Mouse (Mus musculus): ENCODE data around the gene Ripor1. TPM values are rescaled to one million over a fixed set of nuclear protein-coding genes. Genes with fewer than 3 reads are reported as not detected.
"Not testable (repeated sequence)": the region's sequence is repeated elsewhere in the genome, so short reads cannot be mapped to it uniquely, and the experiment has no call there.

The Ripor1 gene
- 17.3 and 28.4 TPM in 2 replicates for polyA plus RNA-seq (2014; fragmentation: Nextera tagmentation; extraction: Ambion mirVana)

DNA sequence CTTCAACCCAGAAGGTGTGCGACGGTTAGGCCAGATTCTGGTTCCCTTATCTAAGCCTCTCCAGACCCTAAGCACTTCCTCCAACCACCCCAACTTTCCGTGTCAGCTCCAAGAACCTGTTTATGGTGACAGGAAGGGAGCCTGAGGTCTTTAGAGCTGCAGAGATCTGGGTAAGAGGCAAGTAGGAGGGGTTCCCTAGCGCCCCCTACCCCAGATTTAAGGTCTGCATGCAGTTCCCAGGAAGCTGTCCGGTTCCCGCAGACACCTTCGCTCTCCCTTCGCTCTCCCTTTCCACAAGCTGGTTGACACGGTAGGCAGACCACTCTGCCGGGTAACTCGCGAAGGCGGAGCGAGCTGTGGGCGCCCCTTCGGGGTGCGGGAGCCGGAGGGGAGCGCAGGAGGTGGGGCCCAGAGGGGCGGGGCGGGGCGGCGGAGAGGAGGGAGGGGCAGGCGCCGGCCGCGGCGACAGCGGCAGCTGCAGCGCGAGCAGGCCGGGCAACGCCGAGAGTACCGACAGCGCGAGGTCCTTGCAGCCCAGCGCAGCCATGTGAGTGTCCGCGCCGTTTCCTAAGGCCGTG, at the start of gene Ripor1:
Ripor1 (plus strand) TSS at position 452 of the 578 bp plus-strand sequence.
- peak; percentile 76 for ATAC-seq (ENCODE audit: low FRiP score, low TSS enrichment)
- no peaks in the 10 kb centered on the region for H3K36me3 ChIP-seq (ENCODE audit: control insufficient read depth, insufficient read depth, low read length)
- under 1% methylated on average over 38 of the region's 42 CpGs for WGBS
- H3K9me3 ChIP-seq (ENCODE audit: control insufficient read depth, low read length): no peaks in the 10 kb centered on the region
- peaks cover 18% of the 10 kb centered on the region for H3K4me1 ChIP-seq (ENCODE audit: control insufficient read depth, insufficient read depth, low read length)
- peak within 1 kb of the TSS; percentile 86 for H3K9ac ChIP-seq (ENCODE audit: low read depth, low read length)
- H3K27me3 ChIP-seq (ENCODE audit: control insufficient read depth, insufficient read depth, low read length): no peaks in the 10 kb centered on the region
- peak within 1 kb of the TSS; percentile 58 for H3K4me2 ChIP-seq (replicated peaks; ENCODE audit: low read depth, low read length)
- peak within 1 kb of the TSS; percentile 73 for H3K4me3 ChIP-seq (ENCODE audit: low read length)
- H3K27ac ChIP-seq (ENCODE audit: low read depth, low read length): peak within 1 kb of the TSS; percentile 88

DNA sequence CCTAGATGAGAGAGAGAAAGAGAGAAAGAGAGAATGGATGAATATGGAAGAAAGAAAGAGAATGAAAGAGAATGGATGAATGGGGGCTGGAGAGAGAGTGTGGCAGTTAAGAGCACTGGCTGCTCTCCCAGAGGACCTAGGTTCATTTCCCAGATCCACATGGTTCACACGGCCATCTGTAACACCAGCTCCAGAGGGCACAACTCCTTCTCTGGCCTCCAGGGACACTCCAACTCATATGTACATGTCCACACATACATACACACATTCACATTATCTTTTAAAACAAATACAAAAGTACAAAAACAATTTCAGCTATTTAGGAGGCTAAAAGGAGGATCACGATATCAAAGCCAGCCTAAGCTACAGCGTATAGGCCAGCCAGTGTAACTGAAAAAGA, 42.2 kb upstream of the Ripor1 start:
- ATAC-seq (ENCODE audit: low FRiP score, low TSS enrichment): no peak
- no peak overlapping the region for H3K9ac ChIP-seq (ENCODE audit: low read depth, low read length)
- WGBS: 80% methylated on average over 3 of the region's 3 CpGs
- H3K27me3 ChIP-seq (ENCODE audit: control insufficient read depth, insufficient read depth, low read length): 0 out of 2 replicates have a peak, but pooled peaks cover 3% of the 10 kb centered on the region
- H3K4me3 ChIP-seq (ENCODE audit: low read length): no peak overlapping the region
- peaks cover 9% of the 10 kb centered on the region; the same call in 1 of the 2 replicates for H3K4me1 ChIP-seq (ENCODE audit: control insufficient read depth, insufficient read depth, low read length)
- no peak overlapping the region for H3K4me2 ChIP-seq (replicated peaks; ENCODE audit: low read depth, low read length)
- H3K27ac ChIP-seq (ENCODE audit: low read depth, low read length): no peak overlapping the region
- no peaks in the 10 kb centered on the region for H3K9me3 ChIP-seq (ENCODE audit: control insufficient read depth, low read length)
- H3K36me3 ChIP-seq (ENCODE audit: control insufficient read depth, insufficient read depth, low read length): peaks cover 9% of the 10 kb centered on the region; the same call in 1 of the 2 replicates

DNA sequence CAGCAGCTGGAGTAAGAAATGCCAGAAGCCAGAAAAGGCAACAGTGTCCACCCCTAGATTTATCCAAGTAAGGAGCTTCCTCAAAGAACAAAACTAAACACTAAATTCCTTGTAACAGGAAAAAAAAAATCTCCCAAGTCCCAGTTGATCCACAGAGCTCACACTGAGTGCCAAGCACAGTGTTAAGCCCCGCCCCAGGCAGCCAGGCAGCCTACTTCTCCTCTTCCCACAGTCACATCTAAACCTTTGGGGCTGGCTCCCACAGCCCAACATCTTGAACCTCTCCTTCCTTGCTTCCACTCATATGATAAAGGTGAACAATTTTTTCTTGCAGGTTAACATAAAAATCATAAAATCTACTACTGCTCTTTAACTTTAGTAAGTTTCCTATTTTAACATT, 41.2 kb upstream of the Ripor1 start:
- no peak for ATAC-seq (ENCODE audit: low FRiP score, low TSS enrichment)
- Histone ChIP-seq H3K27ac (ENCODE audit: low read depth, low read length) (no peak overlapping the region), H3K4me3 (ENCODE audit: low read length) (no peak overlapping the region), H3K4me2 (replicated peaks; ENCODE audit: low read depth, low read length) (no peak overlapping the region), H3K9me3 (ENCODE audit: control insufficient read depth, low read length) (no peaks in the 10 kb centered on the region), H3K4me1 (ENCODE audit: control insufficient read depth, insufficient read depth, low read length) (peaks cover 9% of the 10 kb centered on the region; the same call in 1 of the 2 replicates), H3K27me3 (ENCODE audit: control insufficient read depth, insufficient read depth, low read length) (0 out of 2 replicates have a peak, but pooled peaks cover 3% of the 10 kb centered on the region), H3K36me3 (ENCODE audit: control insufficient read depth, insufficient read depth, low read length) (peaks cover 9% of the 10 kb centered on the region; the same call in 1 of the 2 replicates), H3K9ac (ENCODE audit: low read depth, low read length) (no peak overlapping the region)
- WGBS: 95% methylated on average over 1 of the region's 1 CpGs

DNA sequence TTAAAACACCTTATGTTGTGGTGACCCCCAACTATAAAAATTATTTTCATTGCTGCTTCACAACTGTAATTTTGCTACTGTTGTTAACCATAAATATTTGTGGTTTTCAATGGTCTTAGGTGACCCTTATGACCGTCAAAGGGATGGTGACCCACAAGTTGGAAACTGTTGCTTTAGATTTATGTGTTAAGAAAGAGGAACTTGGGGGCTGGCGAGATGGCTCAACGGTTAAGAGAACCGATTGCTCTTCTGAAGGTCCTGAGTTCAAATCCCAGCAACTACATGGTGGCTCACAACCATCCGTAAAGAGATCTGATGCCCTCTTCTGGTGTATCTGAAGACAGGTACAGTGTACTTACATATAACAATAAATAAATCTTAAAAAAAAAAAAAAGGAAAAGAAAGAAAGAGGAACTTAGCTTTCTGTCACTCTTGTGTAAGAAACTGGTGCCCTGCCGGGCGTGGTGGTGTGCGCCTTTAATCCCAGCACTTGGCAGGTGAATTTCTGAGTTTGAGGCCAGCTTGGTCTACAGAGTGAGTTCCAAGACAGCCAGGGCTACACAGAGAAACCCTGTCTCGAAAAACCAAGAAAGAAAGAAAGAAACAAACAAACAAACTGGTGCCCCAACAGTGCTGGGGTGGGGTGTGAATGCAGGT, 40.4 kb upstream of the Ripor1 start:
- not testable (repeated sequence) for ATAC-seq (ENCODE audit: low FRiP score, low TSS enrichment); H3K27me3 ChIP-seq (ENCODE audit: control insufficient read depth, insufficient read depth, low read length); H3K4me1 ChIP-seq (ENCODE audit: control insufficient read depth, insufficient read depth, low read length); H3K27ac ChIP-seq (ENCODE audit: low read depth, low read length); H3K36me3 ChIP-seq (ENCODE audit: control insufficient read depth, insufficient read depth, low read length); H3K9me3 ChIP-seq (ENCODE audit: control insufficient read depth, low read length)
- Histone ChIP-seq H3K4me3 (ENCODE audit: low read length) (peak overlapping the region; percentile 81), H3K9ac (ENCODE audit: low read depth, low read length) (peak overlapping the region; percentile 82; the same call in 1 of the 2 replicates), H3K4me2 (replicated peaks; ENCODE audit: low read depth, low read length) (peak overlapping the region; percentile 91)
- WGBS: 84% methylated on average over 9 of the region's 9 CpGs

DNA sequence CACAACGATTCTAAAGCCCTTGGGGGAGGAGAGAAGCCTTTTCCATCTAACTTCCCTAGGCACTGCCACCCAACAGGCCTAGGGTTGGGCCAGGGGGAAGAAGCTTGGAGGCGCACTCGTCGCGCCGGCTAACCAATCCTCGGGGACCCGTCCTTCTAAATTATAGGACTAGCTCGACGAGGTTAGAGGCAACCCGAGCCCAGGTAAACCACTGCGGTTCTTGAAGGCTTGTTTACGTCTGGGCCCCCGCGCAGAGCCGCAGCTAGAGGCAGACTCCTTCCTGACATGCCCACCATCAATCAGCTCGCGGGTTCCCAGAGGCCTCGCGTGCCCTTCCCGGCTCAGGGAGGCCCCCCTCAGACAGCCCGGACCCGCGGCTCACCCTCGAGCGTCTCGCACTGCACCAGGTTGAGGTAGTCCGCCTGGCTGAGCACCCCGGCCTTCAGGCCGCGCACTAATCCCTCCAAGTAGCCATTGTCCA, 39.6 kb upstream of the Ripor1 start:
- peak; percentile 80 for ATAC-seq (ENCODE audit: low FRiP score, low TSS enrichment)
- peak overlapping the region; percentile 48; the same call in 1 of the 2 replicates for H3K27ac ChIP-seq (ENCODE audit: low read depth, low read length)
- peaks cover under 1% of the 10 kb centered on the region; the same call in 1 of the 2 replicates for H3K36me3 ChIP-seq (ENCODE audit: control insufficient read depth, insufficient read depth, low read length)
- WGBS: under 1% methylated on average over 31 of the region's 31 CpGs
- peak overlapping the region; percentile 81 for H3K4me3 ChIP-seq (ENCODE audit: low read length)
- H3K9me3 ChIP-seq (ENCODE audit: control insufficient read depth, low read length): no peaks in the 10 kb centered on the region
- peak overlapping the region; percentile 91 for H3K4me2 ChIP-seq (replicated peaks; ENCODE audit: low read depth, low read length)
- H3K4me1 ChIP-seq (ENCODE audit: control insufficient read depth, insufficient read depth, low read length): peaks cover 9% of the 10 kb centered on the region; the same call in 1 of the 2 replicates
- peak overlapping the region; percentile 82 for H3K9ac ChIP-seq (ENCODE audit: low read depth, low read length)
- 0 out of 2 replicates have a peak, but pooled peaks cover 3% of the 10 kb centered on the region for H3K27me3 ChIP-seq (ENCODE audit: control insufficient read depth, insufficient read depth, low read length)

DNA sequence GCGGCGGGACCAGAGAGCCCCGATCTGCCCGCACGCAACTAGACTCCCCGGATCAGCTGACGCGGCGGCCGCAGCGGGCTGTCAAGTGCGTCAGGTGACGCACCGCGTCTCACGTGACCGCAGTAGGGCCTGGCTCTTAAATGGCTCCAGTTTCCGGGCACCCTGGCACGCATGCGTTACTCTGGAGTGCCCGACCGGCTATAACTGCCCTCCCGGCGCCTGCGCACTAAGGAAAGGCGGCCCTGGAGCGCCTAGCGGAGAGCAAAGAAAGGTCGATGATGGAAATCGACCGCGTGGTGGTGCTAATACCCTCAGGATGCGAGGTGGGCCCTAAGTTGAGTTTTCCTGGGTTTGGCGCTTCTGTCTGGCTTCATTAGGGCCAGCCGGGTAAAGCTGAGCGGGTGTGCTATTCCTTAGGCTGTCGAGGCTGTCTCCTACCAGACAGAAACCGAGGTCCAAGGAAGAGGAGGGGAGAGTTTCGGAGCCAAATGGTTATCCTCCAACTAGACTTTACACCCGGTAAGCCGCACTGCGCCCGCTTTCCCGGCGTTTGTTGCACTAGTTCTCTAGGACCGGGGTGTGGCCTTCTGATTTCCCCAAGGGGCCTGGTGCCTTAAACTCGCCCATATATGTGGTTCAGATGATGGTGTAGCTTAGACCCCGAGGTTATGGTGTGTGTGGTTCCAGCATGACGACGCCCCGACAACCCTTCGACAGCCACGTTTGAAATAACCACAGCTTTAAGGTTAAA, 38.9 kb upstream of the Ripor1 start, which contains the start of gene Atp6v0d1:
Atp6v0d1 (minus strand) TSS at position 96 of the 751 bp plus-strand sequence.
- ATAC-seq (ENCODE audit: low FRiP score, low TSS enrichment): peak; percentile 99
- 4% methylated on average over 50 of the region's 53 CpGs for WGBS
- peak within 1 kb of the TSS; percentile 48; the same call in 1 of the 2 replicates for H3K27ac ChIP-seq (ENCODE audit: low read depth, low read length)

DNA sequence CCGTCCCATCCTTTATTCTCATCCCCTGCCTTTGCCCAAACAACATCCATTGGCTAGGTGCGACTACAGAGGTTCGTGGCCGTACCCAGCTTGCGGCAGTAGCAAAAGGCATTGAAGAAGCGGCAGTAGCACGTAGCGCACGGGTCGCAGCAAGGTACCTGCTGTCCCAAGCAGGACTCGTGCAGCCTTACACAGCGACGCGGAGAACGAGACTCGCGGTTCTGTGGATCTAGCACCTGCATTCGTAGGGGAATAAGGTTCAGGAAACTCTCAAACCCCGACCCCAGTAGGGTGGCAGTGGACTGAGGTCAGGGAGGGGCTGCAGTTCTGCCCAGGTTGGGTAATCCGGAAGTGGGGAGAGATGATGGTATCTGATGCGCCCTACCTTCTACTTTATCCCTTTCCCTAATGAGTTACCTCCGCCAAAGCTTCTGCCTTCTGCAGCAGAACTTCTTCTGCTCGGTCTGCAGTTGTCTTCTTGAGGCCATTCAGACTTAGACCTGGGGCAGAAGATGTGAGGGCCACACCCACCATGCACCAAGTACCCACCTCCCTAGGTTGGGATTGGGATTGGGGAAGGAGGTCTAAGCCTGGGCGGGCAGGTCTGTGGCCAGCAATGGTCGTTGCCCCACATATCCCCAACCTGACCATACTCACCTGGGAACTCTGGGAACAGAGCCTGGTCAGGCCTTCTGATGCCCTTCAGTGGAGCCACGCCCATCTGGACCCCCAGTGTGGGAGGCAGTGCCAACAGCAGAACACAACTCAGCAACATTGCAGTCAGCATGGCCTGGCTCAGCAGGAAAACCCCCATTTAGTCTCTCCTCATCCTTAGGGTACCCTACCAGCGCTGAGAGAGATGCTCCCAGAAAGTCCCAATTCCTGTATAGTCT, 38.1 kb upstream of the Ripor1 start:
- H3K4me1 ChIP-seq (ENCODE audit: control insufficient read depth, insufficient read depth, low read length): peaks cover 9% of the 10 kb centered on the region; the same call in 1 of the 2 replicates
- H3K36me3 ChIP-seq (ENCODE audit: control insufficient read depth, insufficient read depth, low read length): no peaks in the 10 kb centered on the region; the same call in 1 of the 2 replicates
- H3K9me3 ChIP-seq (ENCODE audit: control insufficient read depth, low read length): no peaks in the 10 kb centered on the region
- peak overlapping the region; percentile 52 for H3K4me2 ChIP-seq (replicated peaks; ENCODE audit: low read depth, low read length)
- peak overlapping the region; percentile 51; the same call in 1 of the 2 replicates for H3K9ac ChIP-seq (ENCODE audit: low read depth, low read length)
- ATAC-seq (ENCODE audit: low FRiP score, low TSS enrichment): no peak
- H3K4me3 ChIP-seq (ENCODE audit: low read length): peak overlapping the region; percentile 81
- H3K27ac ChIP-seq (ENCODE audit: low read depth, low read length): no peak overlapping the region
- H3K27me3 ChIP-seq (ENCODE audit: control insufficient read depth, insufficient read depth, low read length): 0 out of 2 replicates have a peak, but pooled peaks cover 3% of the 10 kb centered on the region
- WGBS: 29% methylated on average over 27 of the region's 27 CpGs

More for the DNA sequence above, 38.9 kb upstream of the Ripor1 start, which contains the start of gene Atp6v0d1:
- Histone ChIP-seq H3K36me3 (ENCODE audit: control insufficient read depth, insufficient read depth, low read length) (no peaks in the 10 kb centered on the region; the same call in 1 of the 2 replicates), H3K4me2 (replicated peaks; ENCODE audit: low read depth, low read length) (peak within 1 kb of the TSS; percentile 91), H3K9ac (ENCODE audit: low read depth, low read length) (peak within 1 kb of the TSS; percentile 82), H3K4me1 (ENCODE audit: control insufficient read depth, insufficient read depth, low read length) (peaks cover 9% of the 10 kb centered on the region; the same call in 1 of the 2 replicates), H3K27me3 (ENCODE audit: control insufficient read depth, insufficient read depth, low read length) (0 out of 2 replicates have a peak, but pooled peaks cover 3% of the 10 kb centered on the region), H3K9me3 (ENCODE audit: control insufficient read depth, low read length) (no peaks in the 10 kb centered on the region), H3K4me3 (ENCODE audit: low read length) (peak within 1 kb of the TSS; percentile 81)

DNA sequence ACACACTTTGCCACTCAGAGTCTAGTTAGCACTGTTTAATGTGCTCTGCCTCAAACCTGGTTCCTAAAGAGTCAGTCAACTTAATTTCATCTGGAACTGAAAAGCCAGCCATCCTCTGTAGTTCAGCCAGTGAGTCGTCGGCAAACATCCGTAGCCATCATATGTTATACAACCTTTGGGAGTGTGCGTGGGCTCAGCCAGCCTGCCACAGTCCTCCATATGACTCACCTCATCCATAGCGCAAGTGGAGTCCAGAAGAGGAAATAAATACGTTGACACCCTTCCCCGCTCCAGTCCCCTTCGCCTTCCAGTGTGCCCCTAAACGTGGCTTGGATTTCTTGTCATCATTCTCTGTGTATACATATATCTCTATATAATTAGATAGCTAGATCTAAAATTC, 33.2 kb upstream of the Ripor1 start:
- Histone ChIP-seq H3K4me1 (ENCODE audit: control insufficient read depth, insufficient read depth, low read length) (peaks cover 4% of the 10 kb centered on the region; the same call in 1 of the 2 replicates), H3K27me3 (ENCODE audit: control insufficient read depth, insufficient read depth, low read length) (0 out of 2 replicates have a peak, but pooled peaks cover 3% of the 10 kb centered on the region), H3K4me2 (replicated peaks; ENCODE audit: low read depth, low read length) (no peak overlapping the region), H3K9ac (ENCODE audit: low read depth, low read length) (no peak overlapping the region), H3K36me3 (ENCODE audit: control insufficient read depth, insufficient read depth, low read length) (no peaks in the 10 kb centered on the region), H3K9me3 (ENCODE audit: control insufficient read depth, low read length) (no peaks in the 10 kb centered on the region), H3K27ac (ENCODE audit: low read depth, low read length) (no peak overlapping the region), H3K4me3 (ENCODE audit: low read length) (no peak overlapping the region)
- WGBS: 90% methylated on average over 9 of the region's 9 CpGs
- no peak for ATAC-seq (ENCODE audit: low FRiP score, low TSS enrichment)

Data from kidney, embryonic 14.5 days (tissue).